Mouse (Mus musculus): Measurements from ENCODE around the gene Lrp4. TPM values are rescaled to one million over a fixed set of nuclear protein-coding genes. Genes with fewer than 3 reads are reported as not detected.

The Lrp4 gene
- total and polyA plus RNA-seq, 3 experiments = 3.8 to 12.3 (median 10.6) TPM

DNA sequence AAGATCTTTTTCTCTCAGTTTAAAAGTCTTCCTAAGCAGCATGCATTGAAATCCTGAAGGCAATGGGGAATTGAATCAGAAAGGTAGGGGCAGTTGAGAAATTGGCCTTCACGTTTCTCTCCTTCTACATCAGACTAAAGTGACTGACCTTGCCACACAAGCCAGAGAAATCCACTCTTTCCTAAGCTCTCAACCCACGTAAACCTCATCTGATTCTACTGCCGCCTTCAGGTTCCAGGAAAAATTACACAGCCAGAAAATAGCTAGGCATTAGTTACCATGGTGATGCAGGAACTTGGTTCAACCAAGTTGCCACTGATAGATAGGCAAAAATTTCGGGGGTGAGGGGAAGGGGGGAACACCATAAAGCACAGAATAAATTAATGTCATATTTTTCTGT, 1.5 kb upstream of the Lrp4 start:
- no peak for DNase-seq
- Histone ChIP-seq H3K27me3 (ENCODE audit: control insufficient read depth, insufficient read depth, low read length) (no peaks in the 10 kb centered on the region), H3K9ac (ENCODE audit: low read depth, low read length) (no peak overlapping the region), H3K27ac (no peak overlapping the region), H3K4me3 (no peak overlapping the region), H3K36me3 (ENCODE audit: control insufficient read depth, insufficient read depth, low read length) (no peaks in the 10 kb centered on the region), H3K79me2 (replicated peaks; ENCODE audit: control insufficient read depth, insufficient read depth, low read length) (no peaks in the 10 kb centered on the region), H3K4me1 (ENCODE audit: control insufficient read depth, insufficient read depth, low read length) (no peaks in the 10 kb centered on the region)
- 4% methylated on average over 4 of the region's 4 CpGs for WGBS
- intact Hi-C loops (cut with DNase I) = no loop called here
- TF ChIP-seq CTCF (IDR thresholded peaks at IDR 0.05) (peak; percentile 77), POLR2A (IDR thresholded peaks at IDR 0.05; ENCODE audit: insufficient read depth, low read depth, low read length) (no peak)

DNA sequence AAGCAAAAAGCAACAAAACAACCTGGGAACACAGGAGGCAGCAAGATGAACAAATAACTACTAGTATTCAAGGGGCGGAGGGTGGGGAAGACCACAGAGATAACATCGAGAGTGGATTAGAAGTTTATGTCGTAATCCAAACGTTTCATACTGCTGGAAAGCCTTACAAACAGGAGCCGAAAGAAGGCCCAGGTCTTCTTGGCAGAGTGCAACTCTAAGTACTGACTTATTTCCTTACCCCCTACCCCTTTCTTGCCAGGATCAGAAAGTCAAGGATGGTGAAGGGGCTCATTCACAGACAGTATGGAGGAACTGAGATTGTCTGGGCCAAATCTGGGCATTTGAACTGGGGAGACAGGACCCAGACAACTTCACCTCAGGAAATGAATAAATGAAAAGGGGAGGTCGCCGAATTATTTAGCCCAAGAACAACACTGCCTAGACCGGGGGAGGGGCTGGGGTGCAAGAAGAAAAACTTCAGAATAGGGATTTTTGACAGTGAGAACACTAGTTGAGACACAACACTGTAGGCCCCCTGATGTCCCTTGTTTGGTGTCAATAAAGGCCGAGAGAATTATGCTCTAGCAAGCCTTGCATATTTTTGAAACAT, 715 bp upstream of the Lrp4 start:
- Histone ChIP-seq H3K9ac (ENCODE audit: low read depth, low read length) (no peak overlapping the region), H3K36me3 (ENCODE audit: control insufficient read depth, insufficient read depth, low read length) (no peaks in the 10 kb centered on the region), H3K4me1 (ENCODE audit: control insufficient read depth, insufficient read depth, low read length) (peaks cover 4% of the 10 kb centered on the region; the same call in 1 of the 2 replicates), H3K4me3 (no peak overlapping the region; the same call in 1 of the 2 replicates), H3K79me2 (replicated peaks; ENCODE audit: control insufficient read depth, insufficient read depth, low read length) (no peaks in the 10 kb centered on the region), H3K27ac (no peak overlapping the region; the same call in 1 of the 2 replicates), H3K27me3 (ENCODE audit: control insufficient read depth, insufficient read depth, low read length) (no peaks in the 10 kb centered on the region)
- no peak for DNase-seq
- no peak for TF ChIP-seq POLR2A (IDR thresholded peaks at IDR 0.05; ENCODE audit: insufficient read depth, low read depth, low read length)
- TF ChIP-seq EP300 (IDR thresholded peaks at IDR 0.05; ENCODE audit: insufficient read depth, low read depth, low read length) = no peak
- TF ChIP-seq CTCF (IDR thresholded peaks at IDR 0.05) = no peak
- intact Hi-C loops (cut with DNase I) = no loop called here
- WGBS = 68% methylated on average over 9 of the region's 9 CpGs

- intact Hi-C loops (cut with DNase I) = no loop called here
- under 1% methylated on average over 39 of the region's 45 CpGs for WGBS
- no peaks in the 10 kb centered on the region for H3K79me2 ChIP-seq (replicated peaks; ENCODE audit: control insufficient read depth, insufficient read depth, low read length)
- H3K27me3 ChIP-seq (ENCODE audit: control insufficient read depth, insufficient read depth, low read length) = no peaks in the 10 kb centered on the region
- DNase-seq = no peak
- peak overlapping the region; percentile 57 for H3K27ac ChIP-seq
- peaks cover 4% of the 10 kb centered on the region; the same call in 1 of the 2 replicates for H3K4me1 ChIP-seq (ENCODE audit: control insufficient read depth, insufficient read depth, low read length)
- H3K36me3 ChIP-seq (ENCODE audit: control insufficient read depth, insufficient read depth, low read length) = no peaks in the 10 kb centered on the region
- H3K4me3 ChIP-seq = peak overlapping the region; percentile 66
- TF ChIP-seq EP300 (IDR thresholded peaks at IDR 0.05; ENCODE audit: insufficient read depth, low read depth, low read length) = no peak
- no peak for TF ChIP-seq POLR2A (IDR thresholded peaks at IDR 0.05; ENCODE audit: insufficient read depth, low read depth, low read length)
- TF ChIP-seq CTCF (IDR thresholded peaks at IDR 0.05) = no peak
- peak overlapping the region; percentile 87 for H3K9ac ChIP-seq (ENCODE audit: low read depth, low read length)
These were observed 443 bp downstream of the Lrp4 start for GRCm38 (mm10) chr2:91457656-91458251.

GRCm38 (mm10) chr2:91458252-91458672, 951 bp downstream of the Lrp4 start:
- no peaks in the 10 kb centered on the region for H3K36me3 ChIP-seq (ENCODE audit: control insufficient read depth, insufficient read depth, low read length)
- H3K27me3 ChIP-seq (ENCODE audit: control insufficient read depth, insufficient read depth, low read length) = no peaks in the 10 kb centered on the region
- intact Hi-C loops (cut with DNase I) = no loop called here
- peak overlapping the region; percentile 87 for H3K9ac ChIP-seq (ENCODE audit: low read depth, low read length)
- peak; percentile 70 to 73 for DNase-seq
- peak overlapping the region; percentile 66 for H3K4me3 ChIP-seq
- no peaks in the 10 kb centered on the region for H3K79me2 ChIP-seq (replicated peaks; ENCODE audit: control insufficient read depth, insufficient read depth, low read length)
- peak overlapping the region; percentile 57 for H3K27ac ChIP-seq
- TF ChIP-seq POLR2A (IDR thresholded peaks at IDR 0.05; ENCODE audit: insufficient read depth, low read depth, low read length) (no peak; the same call in 1 of the 2 replicates), EP300 (IDR thresholded peaks at IDR 0.05; ENCODE audit: insufficient read depth, low read depth, low read length) (no peak), CTCF (IDR thresholded peaks at IDR 0.05) (no peak)
- under 1% methylated on average over 21 of the region's 21 CpGs for WGBS
- H3K4me1 ChIP-seq (ENCODE audit: control insufficient read depth, insufficient read depth, low read length) = peaks cover 4% of the 10 kb centered on the region; the same call in 1 of the 2 replicates

DNA sequence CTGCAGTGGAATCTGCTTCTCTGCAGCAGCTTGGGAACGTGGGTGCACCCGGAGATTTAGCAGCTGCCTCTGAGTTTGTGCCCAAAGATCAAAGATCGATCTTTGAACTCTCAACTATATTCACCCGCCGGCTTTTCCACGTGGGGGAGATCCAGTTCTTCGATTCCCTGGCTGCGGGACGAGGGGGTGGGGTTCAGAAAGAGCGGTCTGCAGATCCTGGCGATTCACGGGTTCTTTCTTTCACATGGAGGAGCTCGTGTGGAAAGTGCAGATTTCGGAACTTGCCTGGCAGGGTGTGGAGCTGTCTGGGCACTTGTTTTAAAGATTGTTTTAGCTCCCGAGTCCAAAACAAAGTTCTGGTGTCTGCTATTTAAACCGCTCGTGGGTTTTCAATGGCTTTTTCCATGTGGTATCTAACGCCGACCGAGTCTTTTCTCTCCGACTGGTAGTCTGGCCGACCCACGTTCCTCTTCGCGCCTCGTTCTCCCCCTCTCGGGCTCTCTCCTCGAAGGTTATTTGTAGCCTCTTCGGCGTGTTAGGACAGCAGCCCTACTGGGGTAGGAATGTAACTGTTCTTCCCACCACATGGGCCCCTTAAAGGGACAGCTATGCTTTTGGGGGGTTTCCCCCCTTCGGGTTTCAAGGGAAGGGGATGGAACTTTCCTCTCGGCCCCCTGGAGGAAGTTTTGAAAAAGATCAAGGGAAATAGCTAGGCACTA, 1.5 kb downstream of the Lrp4 start:
- H3K4me3 ChIP-seq = peak overlapping the region; percentile 66
- peak overlapping the region; percentile 87 for H3K9ac ChIP-seq (ENCODE audit: low read depth, low read length)
- TF ChIP-seq EP300 (IDR thresholded peaks at IDR 0.05; ENCODE audit: insufficient read depth, low read depth, low read length) (no peak), CTCF (IDR thresholded peaks at IDR 0.05) (peak; percentile 38)
- under 1% methylated on average over 32 of the region's 32 CpGs for WGBS
- H3K27ac ChIP-seq = peak overlapping the region; percentile 57
- no peaks in the 10 kb centered on the region for H3K79me2 ChIP-seq (replicated peaks; ENCODE audit: control insufficient read depth, insufficient read depth, low read length)
- H3K36me3 ChIP-seq (ENCODE audit: control insufficient read depth, insufficient read depth, low read length) = no peaks in the 10 kb centered on the region
- peak; percentile 44 to 53 for DNase-seq
- H3K4me1 ChIP-seq (ENCODE audit: control insufficient read depth, insufficient read depth, low read length) = peaks cover 4% of the 10 kb centered on the region; the same call in 1 of the 2 replicates
- intact Hi-C loops (cut with DNase I) = no loop called here
- H3K27me3 ChIP-seq (ENCODE audit: control insufficient read depth, insufficient read depth, low read length) = no peaks in the 10 kb centered on the region

DNA sequence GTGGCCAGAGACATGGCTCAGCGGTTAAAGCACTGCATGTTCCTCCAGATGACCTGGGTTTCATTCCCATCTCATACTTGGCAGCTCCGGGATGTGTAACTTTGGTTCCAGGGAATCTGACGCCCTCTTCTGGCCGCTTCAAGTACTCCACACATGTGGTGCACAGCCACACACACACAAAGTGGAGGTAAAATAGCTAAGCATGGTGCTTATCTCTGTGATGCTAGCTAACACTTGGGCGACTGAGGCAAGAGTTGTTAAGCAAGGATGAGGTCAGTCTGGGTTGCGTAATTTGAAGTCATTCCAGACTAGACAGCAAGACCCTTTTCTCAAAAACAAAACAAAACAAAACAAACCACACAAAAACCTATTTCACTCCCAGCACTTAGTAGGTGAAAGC, 2.8 kb downstream of the Lrp4 start:
- H3K79me2 ChIP-seq (replicated peaks; ENCODE audit: control insufficient read depth, insufficient read depth, low read length) = no peaks in the 10 kb centered on the region
- no peaks in the 10 kb centered on the region for H3K36me3 ChIP-seq (ENCODE audit: control insufficient read depth, insufficient read depth, low read length)
- H3K4me1 ChIP-seq (ENCODE audit: control insufficient read depth, insufficient read depth, low read length) = peaks cover 4% of the 10 kb centered on the region; the same call in 1 of the 2 replicates
- intact Hi-C loops (cut with DNase I) = no loop called here
- no peak overlapping the region for H3K9ac ChIP-seq (ENCODE audit: low read depth, low read length)
- no peak overlapping the region for H3K27ac ChIP-seq
- no peak overlapping the region for H3K4me3 ChIP-seq
- no peaks in the 10 kb centered on the region for H3K27me3 ChIP-seq (ENCODE audit: control insufficient read depth, insufficient read depth, low read length)
- WGBS = 93% methylated on average over 6 of the region's 6 CpGs
- TF ChIP-seq POLR2A (IDR thresholded peaks at IDR 0.05; ENCODE audit: insufficient read depth, low read depth, low read length) (no peak), CTCF (IDR thresholded peaks at IDR 0.05) (peak; percentile 35)
- DNase-seq = no peak
